Mouse (Mus musculus) naive thymus-derived CD4-positive, alpha-beta T cell, adult 2 months (primary cell): ENCODE results near the gene Tbc1d8.

Experiments used
- DNase-seq: peaks from one replicate; pipeline ENCODE4 v3.0.0-alpha.2; 2011; ENCODE audit warnings: low read depth

Gene Tbc1d8

DNA sequence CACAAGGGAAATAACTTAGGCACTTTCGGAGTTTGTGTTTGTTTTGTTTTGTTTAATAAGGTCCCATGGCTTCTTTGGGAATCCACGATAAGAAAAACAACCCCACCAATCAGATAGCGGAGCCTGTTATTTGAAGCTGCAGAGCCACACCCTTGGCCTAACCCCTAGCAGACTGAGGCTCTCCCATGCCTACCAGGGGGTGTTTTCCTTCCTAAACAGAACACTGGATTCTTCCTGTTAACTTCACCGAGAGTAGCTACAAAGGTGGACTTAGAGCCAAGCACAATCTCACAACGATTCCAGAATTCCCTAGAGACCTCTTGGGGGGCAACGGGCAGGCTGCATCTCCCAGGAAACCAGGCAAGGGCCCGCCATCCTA, 116.1 kb downstream of the Tbc1d8 start:
- DNase-seq, result no peak

DNA sequence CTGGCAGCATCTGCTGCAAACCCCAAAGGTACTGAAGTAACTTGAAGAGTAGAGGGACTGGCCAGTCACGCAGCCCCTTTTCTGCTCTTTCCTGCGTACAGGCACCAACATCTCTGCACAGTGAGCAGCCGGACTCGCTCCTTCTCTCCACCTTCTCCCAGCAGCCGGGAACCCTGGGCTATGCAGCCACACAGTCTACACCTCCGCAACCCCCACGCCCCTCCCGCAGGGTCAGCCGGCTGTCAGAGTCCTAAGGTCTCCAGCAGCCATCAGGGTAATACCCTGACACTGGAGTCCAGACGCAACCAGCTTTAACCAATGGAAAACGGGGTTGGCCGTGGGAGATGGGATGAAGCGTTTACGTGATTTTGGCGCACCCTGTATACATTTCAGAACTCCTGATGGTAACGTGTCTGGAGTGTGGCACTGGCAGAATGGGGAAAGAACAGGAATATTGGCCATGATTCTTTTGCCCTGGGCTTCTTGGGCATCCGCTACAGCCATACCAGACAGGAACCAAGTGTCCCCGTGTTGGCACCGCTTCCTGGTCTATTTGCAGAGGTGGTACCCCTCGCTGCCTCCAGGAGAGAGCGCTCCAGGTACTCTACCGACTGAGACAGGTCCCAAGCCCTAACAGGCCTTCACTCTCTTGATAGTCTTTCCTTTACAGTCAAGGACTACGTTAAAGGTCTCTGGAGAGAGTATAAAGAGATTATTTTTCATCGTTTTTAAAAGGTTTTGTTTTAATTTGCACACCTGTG, 116.6 kb downstream of the Tbc1d8 start:
- DNase-seq, result no peak

DNA sequence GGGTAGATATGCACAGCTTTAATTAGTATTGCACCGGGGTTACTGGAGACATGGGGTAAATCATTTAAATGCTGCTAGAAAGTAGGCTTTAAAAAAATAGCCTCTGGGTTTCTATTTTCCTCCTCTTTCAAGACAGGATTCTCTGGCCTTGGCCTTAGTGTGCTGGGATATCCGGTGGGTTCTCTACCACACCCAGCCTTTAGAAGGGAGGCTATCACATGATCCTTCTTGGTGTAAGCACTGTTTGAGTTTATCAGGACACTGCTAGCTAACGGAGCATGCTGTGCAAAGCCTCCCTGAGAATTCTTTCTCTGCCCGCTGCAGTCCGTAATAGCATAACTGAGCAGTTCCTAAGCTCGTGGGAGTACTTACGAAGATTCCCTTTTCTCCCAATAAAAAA, 129.1 kb downstream of the Tbc1d8 start:
- DNase-seq, result no peak

DNA sequence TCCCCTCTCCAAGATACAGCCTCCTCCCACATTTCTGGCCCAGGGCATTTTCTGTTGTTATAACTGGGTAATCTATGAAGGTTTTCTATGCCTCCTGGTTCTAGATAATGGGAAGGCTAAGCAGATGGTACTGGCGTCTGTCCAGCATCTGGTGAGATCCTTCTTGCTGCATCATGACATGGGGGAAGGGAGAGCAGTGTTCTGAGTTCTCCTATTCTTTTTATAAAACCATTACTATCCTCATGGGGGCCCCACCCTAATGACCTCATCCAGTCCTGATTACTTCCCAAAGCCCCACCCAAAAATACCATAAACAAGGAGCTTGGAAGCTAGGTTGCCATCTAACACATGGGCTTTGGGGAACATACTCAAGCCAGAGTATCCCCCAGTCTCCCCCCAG, 129.6 kb downstream of the Tbc1d8 start:
- no peak for DNase-seq

DNA sequence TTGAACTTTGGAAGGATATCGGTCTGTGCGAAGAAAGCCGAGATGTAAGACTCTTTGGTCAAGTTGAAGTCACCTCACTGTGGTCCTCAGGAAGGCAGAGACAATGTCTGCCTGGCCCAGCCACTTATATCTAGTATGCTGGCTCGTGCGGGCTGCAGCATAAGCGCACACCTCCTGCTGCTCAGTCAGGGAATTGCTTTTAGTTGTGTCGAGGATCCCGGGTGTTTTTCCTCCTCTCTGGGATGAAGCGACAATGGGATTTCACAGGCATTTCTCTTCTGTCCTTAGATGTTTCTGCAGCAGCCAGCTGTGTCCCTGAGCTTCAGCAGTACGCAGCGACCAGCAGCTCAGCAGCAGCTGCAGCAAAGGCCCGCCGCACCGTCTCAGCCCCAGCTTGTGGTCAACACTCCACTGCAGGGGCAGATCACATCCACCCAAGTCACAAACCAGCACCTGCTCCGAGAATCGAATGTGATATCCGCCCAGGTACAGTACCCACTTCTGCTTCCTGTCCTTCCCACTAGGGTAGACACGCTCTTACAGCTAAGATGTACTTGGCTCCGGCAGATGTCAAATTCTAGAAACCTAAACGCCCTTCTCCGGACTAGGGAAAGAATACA, 133.5 kb downstream of the Tbc1d8 start:
- peak; percentile 8 for DNase-seq

DNA sequence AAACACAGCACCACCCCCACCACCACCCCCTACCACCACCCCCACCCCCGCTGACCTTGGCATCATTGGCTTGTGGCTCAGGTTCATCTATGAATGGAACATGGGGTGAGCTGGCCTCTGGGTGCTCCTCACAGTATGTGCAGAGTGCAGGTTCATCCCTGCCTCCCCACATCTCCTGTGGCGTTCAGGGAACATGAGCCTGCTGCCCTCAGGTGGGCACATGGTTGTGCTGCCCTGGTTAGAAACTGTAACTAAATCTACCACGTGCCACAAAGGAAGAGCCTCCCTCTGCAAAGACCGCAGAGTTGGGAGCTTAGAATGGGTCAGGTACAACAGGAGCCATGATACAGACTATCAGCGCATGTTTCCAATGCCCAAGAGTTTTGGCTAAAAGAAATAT, 135.3 kb downstream of the Tbc1d8 start:
- no peak for DNase-seq

DNA sequence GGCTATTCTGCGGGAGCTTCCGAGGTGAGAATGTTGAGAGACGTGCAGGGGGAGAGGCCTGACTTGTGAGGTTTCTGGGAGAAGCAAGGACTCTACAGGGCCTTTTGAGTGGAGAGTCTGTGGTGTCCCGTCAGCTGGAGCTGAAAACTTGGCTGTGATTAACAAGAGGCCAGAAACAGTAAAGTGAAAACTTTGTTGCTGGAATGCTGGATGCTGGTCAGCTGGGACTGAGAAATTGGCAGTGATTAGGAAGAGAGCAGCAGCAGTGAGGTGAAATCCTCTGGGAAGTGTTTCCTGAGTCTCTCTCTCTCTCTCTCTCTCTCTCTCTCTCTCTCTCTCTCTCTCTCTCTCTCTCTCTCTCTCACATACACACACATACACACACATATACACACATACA, 136.7 kb downstream of the Tbc1d8 start:
- no peak for DNase-seq

DNA sequence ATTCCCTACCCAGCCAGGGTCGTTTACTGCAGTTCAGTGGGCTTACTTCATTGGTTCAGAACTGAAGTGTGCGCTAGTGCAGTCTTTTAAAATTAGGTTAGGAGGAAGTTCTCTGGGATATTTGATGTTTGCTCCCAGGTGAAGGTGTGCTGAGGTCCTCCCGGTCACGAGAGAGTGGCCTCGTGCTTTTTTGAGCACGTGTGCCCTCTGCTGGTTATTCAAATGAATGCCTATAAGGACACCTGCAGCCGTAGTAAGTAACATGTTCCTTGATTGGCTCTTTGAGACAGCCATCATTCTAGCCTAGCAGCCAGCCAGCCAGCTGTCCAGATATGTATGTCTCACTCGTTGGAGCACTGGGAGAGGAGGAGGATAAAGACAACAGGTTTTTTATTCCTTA, 137.9 kb downstream of the Tbc1d8 start:
- DNase-seq, result peak; percentile 85

DNA sequence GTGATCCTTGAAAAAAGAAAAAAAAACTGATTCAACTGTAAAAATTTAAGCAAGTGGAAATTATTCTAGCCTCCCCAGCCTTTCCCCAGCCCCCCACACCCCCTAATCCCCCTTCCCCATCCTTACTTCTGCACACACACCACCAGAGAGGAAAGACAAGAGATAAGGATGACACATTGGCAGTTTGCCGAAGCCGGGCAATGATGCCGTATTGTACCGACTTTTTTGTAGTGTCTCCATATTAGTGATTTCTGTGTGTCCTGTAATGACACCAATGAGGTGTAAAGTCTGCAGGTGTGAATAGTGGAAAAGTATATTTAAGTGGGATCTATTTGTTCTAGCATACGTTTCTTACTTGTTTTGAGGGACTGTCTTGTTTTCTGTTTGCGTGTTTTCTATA, 138.4 kb downstream of the Tbc1d8 start:
- no peak for DNase-seq

DNA sequence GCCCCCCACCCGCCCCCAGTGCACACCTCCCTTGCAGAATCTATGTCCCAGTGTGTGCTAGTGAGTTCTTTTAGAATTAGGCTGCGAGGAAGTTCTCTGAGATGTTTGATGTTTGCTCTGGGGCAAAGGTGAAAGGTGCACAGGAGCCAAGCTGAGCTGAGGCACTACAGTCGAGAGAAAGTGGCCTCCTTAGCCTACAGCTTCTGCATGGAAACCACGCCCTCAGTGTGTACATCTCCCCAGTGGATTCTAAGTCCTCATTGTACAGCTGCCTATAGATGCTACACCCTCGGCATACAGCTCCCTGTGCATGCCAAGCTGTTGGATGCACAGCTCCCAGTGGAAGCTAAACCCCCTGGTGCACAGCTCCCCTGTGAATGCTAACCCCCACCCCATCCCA, 139.1 kb downstream of the Tbc1d8 start:
- DNase-seq, result no peak

DNA sequence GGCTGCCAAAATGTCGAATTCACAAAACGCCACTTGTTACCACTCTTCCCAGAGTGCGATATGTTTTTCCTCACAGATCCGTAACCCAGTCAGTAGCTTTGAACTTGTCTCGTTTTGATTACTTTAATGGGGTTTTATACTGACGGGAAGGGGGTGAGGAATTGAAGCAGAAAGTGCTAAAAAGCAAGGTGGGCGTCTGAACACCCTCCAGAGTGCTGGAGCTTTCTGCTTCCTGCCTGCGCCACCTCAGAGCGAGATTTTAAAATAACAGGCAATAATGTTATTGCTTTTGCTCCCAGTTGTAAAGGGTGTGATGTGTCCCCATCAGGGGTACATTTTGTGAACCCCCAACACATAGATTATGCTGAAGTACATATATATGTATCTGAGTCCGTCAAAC, 139.7 kb downstream of the Tbc1d8 start:
- no peak for DNase-seq

DNA sequence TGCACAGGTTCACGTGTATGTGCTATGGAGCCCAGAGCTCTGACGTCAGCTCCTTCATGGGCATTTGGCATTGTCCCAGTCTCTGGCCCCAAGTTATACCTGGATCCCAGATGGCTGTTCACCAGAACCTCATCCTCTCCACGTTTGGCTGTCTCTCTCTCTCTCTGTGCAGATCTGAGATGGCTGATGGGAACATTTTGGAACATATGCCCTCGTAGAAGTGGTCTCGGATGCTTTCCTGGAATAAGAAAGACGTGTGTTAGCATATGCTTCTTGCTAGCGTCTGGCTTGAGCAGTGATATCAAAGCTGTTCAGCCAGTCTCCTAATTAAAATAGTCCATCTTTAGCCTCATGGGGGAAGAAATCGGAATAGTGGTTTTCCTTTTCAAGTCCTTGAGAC, 141.8 kb downstream of the Tbc1d8 start:
- no peak for DNase-seq

DNA sequence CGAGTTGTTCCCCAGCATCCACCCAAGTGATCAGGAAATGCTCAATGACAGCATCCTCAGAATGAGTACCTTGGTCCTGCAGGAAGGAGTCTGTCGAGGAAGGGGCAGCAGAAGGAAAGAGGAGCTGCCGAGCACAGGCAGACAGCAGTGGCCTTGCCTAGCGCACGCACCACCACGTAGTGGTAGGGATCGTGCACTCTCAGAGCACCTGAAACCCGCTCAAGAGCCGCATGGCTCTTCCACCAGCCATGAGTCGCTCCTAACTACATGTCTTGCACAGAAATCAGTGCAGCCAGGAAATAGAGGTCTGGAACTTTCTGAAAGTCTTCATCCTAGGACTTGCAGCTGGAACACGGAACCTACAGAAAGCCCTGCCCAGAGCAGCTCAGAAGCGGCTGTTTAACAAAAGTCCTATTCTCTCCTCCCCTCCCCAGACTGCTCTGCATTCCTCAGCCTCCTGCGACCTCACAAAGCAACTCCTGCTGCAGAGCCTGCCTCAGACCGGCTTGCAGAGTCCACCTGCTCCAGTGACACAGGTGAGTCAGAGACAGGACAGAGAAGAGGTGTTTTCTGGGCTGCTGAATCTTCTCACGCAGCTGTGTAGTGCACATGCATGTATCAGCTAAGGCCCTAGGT, 142.9 kb downstream of the Tbc1d8 start:
- DNase-seq, result no peak

DNA sequence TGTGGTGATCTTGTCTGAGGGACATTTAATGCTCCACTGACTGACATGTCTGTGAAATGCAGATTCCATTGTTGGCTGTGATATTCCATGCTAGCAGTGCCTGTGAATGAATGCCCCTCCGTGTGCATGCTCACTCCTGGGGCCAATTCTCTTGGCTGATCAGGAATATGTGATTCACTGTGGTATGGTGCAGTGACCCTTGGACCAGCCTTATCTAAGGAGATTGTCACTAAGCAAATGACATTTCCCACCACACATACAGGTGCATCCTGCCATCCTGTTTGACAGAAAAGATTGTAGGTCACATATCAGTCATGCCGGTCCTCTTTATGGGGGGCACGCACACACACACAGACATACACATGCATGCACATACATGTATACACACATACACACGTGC, 146.1 kb downstream of the Tbc1d8 start:
- no peak for DNase-seq

DNA sequence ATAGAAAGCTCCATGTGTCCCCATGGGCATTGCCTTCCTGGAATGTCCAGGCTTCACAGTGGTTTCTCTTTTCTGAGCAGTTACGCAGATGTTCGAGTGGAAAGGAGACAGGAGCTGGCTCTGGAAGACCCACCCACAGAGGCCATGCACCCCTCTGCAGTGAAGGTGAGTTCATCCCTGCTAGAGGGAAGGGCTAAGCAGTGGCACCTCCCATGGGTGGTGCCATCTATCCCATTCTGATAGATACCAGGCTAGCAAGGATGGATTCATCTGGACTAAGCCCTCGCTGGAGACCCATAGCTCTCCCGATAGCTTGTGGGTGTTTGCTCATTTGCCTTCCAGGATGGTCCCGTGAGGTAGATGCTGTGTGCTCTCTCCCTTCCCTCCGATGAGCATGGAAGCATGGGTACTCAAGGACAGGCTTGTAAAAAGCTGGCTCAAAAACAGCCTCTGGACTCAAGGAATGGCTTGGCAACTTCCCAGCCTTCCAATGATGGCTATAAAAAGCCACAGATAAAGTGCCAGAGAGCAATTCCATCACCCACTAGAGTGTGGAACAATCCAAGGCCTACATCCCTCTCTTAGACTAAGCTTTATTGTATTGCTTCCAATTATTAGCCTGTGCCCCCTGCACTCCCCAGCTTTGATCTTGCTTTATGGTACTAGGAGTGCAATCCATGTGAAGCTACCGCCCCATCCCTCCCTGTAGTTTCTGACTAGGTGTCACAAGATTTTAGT, 147.5 kb downstream of the Tbc1d8 start:
- no peak for DNase-seq

DNA sequence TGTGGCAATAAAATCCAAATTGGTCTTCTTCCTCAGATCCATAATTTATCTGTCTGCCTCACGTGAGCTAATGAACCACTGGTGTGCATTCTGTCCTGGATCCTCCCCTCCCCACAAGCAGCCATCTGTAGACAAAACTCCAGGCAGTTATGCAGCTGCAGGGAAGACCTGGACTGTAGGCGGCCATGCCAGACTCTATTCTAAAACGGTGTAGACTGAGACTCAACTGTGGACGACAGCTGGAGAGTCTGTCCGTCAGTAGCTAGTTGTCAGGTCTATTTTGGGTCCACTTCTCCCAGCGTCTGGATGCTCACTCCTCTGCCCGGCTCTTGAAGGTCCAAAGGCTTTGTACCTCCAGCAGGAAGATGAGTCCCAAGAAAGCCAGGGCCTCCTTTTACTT, 151.0 kb downstream of the Tbc1d8 start:
- DNase-seq, result no peak

DNA sequence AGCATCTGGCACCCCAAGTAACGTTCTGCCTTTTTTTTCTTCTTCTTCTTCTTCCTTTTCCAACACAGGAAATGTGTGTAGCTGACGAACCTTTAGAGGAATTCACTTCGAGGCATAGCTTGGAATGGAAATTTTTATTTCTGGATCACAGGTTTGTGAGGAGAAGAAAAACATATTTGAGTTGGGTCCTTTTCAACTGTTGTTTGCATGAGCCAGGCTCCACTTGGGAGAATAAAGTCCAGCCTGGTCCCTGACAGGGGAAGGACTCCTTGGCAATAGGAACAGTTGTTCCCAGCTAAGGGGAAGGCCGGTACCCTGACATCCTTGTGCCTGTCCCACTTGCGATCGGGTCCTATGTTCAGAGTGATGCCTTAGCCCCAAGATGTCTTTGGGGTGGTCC, 153.3 kb downstream of the Tbc1d8 start:
- DNase-seq, result no peak

DNA sequence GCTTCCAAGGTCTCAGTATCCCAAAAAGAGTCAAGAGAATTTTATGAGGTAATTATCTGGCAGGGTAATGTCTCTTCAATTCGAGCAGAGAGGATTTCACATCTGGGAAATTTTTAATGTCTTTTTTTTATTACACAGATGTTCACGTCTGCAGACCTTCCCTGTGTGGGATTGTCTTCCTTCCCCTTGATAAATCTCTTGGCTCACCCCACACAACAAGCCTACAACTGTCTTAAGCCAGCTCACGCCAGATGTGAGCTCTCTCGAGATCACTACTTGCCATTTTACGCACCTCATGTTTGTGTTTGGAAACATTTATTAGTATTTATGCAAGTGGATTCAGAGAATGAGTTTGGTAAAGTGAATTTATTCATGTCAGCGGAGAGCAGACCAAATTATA, 156.6 kb downstream of the Tbc1d8 start:
- no peak for DNase-seq
